Mouse (Mus musculus) embryonic fibroblast, embryonic 13.5 days (primary cell): ENCODE data around the gene Xkr8.

Source experiments
- CTCF ChIP-seq: IDR thresholded peaks from 2 replicates; pipeline ENCODE4 v1.5.1; 2011; ENCODE audit warnings: mild to moderate bottlenecking, control low read depth, low read length, moderate library complexity, borderline replicate concordance; ENCODE audit not compliant: insufficient read depth
- POLR2A ChIP-seq: IDR thresholded peaks from 2 replicates; pipeline ENCODE4 v1.6.1; 2011; ENCODE audit warnings: low read depth, mild to moderate bottlenecking, control low read depth, low read length, moderate library complexity

DNA sequence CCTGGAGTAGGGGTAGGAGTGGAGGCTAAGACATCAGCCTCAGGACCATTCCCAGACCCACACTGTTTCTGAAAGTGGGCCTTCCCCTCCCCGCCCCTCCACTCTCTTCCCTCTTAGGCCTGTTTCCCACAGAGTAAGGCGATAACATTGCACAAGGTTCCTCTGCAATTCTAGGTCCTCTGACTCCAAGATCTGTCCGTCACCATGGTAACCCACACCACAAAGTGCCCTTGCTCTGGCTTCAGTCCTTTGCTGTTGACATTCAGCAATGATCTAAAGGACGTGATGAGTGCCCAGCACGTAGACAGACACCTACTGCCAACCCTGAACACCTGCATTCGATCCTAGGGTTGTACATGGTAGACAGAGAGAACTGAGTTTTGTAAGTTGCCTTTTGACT, 20.6 kb upstream of the Xkr8 start:
- TF ChIP-seq POLR2A (no peak), CTCF (no peak)
